Mouse (Mus musculus): ENCODE results near the gene Cnr2.

- peak; percentile 57 for TF ChIP-seq CTCF (IDR thresholded peaks at IDR 0.05; ENCODE audit: low read depth)
- TF ChIP-seq EP300 (IDR thresholded peaks at IDR 0.05; ENCODE audit: low read depth): no peak
Measured at GRCm38 (mm10) chr4:135951505-135951904, 56.3 kb downstream of the Cnr2 start.

Data from liver, postnatal 0 days (tissue).